ENCODE assay signal across 11 mouse cellular contexts in genomic region chr4:117392391-117392790, GRCm38 (mm10).
DNase-seq lines count a peak whose midpoint lies in the region; ATAC-seq and TF ChIP-seq lines count a peak whose summit lies in the region.
"Had no signal": no experiment of that assay in that cellular context is flagged by ENCODE, and none has a peak within 500 bp of the region (broad histone marks: within the 10 kb centered on the region; RNA-seq: fewer than 3 reads in every experiment).

No protein-coding gene starts in this region.

- H3K9me3 ChIP-seq in heart, embryonic 11.5 days (replicated peaks; ENCODE audit: control insufficient read depth, low read length), result no peaks in the 10 kb centered on the region
- H3K9me3 ChIP-seq in lung, embryonic 16.5 days (ENCODE audit: control insufficient read depth, low read length), result no peaks in the 10 kb centered on the region
- no peaks in the 10 kb centered on the region for H3K9me3 ChIP-seq in limb, embryonic 14.5 days (ENCODE audit: control insufficient read depth, low read length)
- H3K9me3 ChIP-seq in neural tube, embryonic 13.5 days, result no peaks in the 10 kb centered on the region

- peaks cover 17% of the 10 kb centered on the region for H3K4me1 ChIP-seq in heart, embryonic 11.5 days (ENCODE audit: control insufficient read depth, insufficient read depth, low read length)
- peaks cover 12% of the 10 kb centered on the region for H3K4me1 ChIP-seq in lung, embryonic 16.5 days (replicated peaks; ENCODE audit: control insufficient read depth, insufficient read depth, low read length)
- peaks cover 36% of the 10 kb centered on the region for H3K4me1 ChIP-seq in limb, embryonic 14.5 days (ENCODE audit: control insufficient read depth, insufficient read depth, low read length)
- peaks cover 29% of the 10 kb centered on the region for H3K4me1 ChIP-seq in neural tube, embryonic 13.5 days (replicated peaks)
- no peaks in the 10 kb centered on the region for H3K4me1 ChIP-seq in cerebellum, adult 2 months (ENCODE audit: control insufficient read depth, insufficient read depth, low read length)

- H3K36me3 ChIP-seq in heart, embryonic 11.5 days (ENCODE audit: control insufficient read depth, insufficient read depth, low read length), result no peaks in the 10 kb centered on the region
- H3K36me3 ChIP-seq in lung, embryonic 16.5 days (ENCODE audit: control insufficient read depth, insufficient read depth, low read length), result no peaks in the 10 kb centered on the region
- no peaks in the 10 kb centered on the region for H3K36me3 ChIP-seq in limb, embryonic 14.5 days (ENCODE audit: control insufficient read depth, insufficient read depth, low read length)
- no peaks in the 10 kb centered on the region for H3K36me3 ChIP-seq in neural tube, embryonic 13.5 days

- no peak for TF ChIP-seq CTCF in cerebellum, adult 2 months (IDR thresholded peaks at IDR 0.05; ENCODE audit: borderline replicate concordance, insufficient read depth, low read depth, low read length)

- no peak overlapping the region for H3K27ac ChIP-seq in heart, embryonic 11.5 days (ENCODE audit: low read depth, low read length)
- no peak overlapping the region for H3K27ac ChIP-seq in lung, embryonic 16.5 days (ENCODE audit: low read length)
- H3K27ac ChIP-seq in limb, embryonic 14.5 days (replicated peaks; ENCODE audit: low read depth, low read length), result 0 out of 2 replicates have a peak overlapping the region, but pooled peaks have one; percentile 3
- H3K27ac ChIP-seq in neural tube, embryonic 13.5 days (replicated peaks), result no peak overlapping the region
- H3K27ac ChIP-seq in cerebellum, adult 2 months (ENCODE audit: insufficient read depth, low read length), result no peak overlapping the region; the same call in 1 of the 2 replicates

- no peak for ATAC-seq in heart, embryonic 11.5 days (replicated peaks; ENCODE audit: insufficient number of reproducible peaks, low FRiP score, low TSS enrichment)
- no peak for ATAC-seq in lung, embryonic 16.5 days (ENCODE audit: low read depth)
- no peak for ATAC-seq in limb, embryonic 14.5 days (ENCODE audit: low FRiP score, low read depth)
- ATAC-seq in neural tube, embryonic 13.5 days (ENCODE audit: low read depth), result 0 out of 2 replicates have a peak, but pooled peaks have one; percentile 13

- no peak overlapping the region for H3K9ac ChIP-seq in heart, embryonic 11.5 days (ENCODE audit: low read depth, low read length)
- no peak overlapping the region for H3K9ac ChIP-seq in lung, embryonic 16.5 days (ENCODE audit: low read length)
- H3K9ac ChIP-seq in limb, embryonic 14.5 days (ENCODE audit: low read depth, low read length, severe bottlenecking), result no peak overlapping the region
- 0 out of 2 replicates have a peak overlapping the region, but pooled peaks have one; percentile 34 for H3K9ac ChIP-seq in neural tube, embryonic 13.5 days

- whole genome bisulfite sequencing in heart, embryonic 11.5 days (ENCODE audit: insufficient replicate concordance), result 46% methylated on average over 2 of the region's 2 CpGs
- WGBS in lung, embryonic 16.5 days, result 23% methylated on average over 2 of the region's 2 CpGs
- WGBS in limb, embryonic 14.5 days, result 27% methylated on average over 2 of the region's 2 CpGs
- 19% methylated on average over 2 of the region's 2 CpGs for WGBS in neural tube, embryonic 13.5 days
- WGBS in cerebellum, adult 2 months, result 59% methylated on average over 2 of the region's 2 CpGs

- no peak for TF ChIP-seq POLR2A in limb, embryonic 14.5 days (IDR thresholded peaks at IDR 0.05; ENCODE audit: borderline replicate concordance, extremely low read depth, insufficient read depth, insufficient read length)
- TF ChIP-seq POLR2A in cerebellum, adult 2 months (IDR thresholded peaks at IDR 0.05; ENCODE audit: borderline replicate concordance, insufficient read depth, low read length), result no peak

- peak overlapping the region; percentile 64 for H3K4me2 ChIP-seq in heart, embryonic 11.5 days
- peak overlapping the region; percentile 38; the same call in 1 of the 2 replicates for H3K4me2 ChIP-seq in lung, embryonic 16.5 days (ENCODE audit: low read depth, low read length)
- H3K4me2 ChIP-seq in limb, embryonic 14.5 days (replicated peaks; ENCODE audit: low read depth, low read length, severe bottlenecking), result peak overlapping the region; percentile 45
- peak overlapping the region; percentile 30 for H3K4me2 ChIP-seq in neural tube, embryonic 13.5 days

- H3K4me3 ChIP-seq in heart, embryonic 11.5 days (ENCODE audit: low read depth, low read length), result peak overlapping the region; percentile 30; the same call in 1 of the 2 replicates
- H3K4me3 ChIP-seq in lung, embryonic 16.5 days (ENCODE audit: low read length), result no peak overlapping the region
- H3K4me3 ChIP-seq in limb, embryonic 14.5 days (replicated peaks; ENCODE audit: low read length), result no peak overlapping the region
- H3K4me3 ChIP-seq in neural tube, embryonic 13.5 days, result no peak overlapping the region
- no peak overlapping the region for H3K4me3 ChIP-seq in cerebellum, adult 2 months (replicated peaks; ENCODE audit: insufficient read depth, low read depth, low read length)

- 0 out of 2 replicates have a peak, but pooled peaks cover 2% of the 10 kb centered on the region for H3K27me3 ChIP-seq in heart, embryonic 11.5 days (ENCODE audit: control insufficient read depth, insufficient read depth, low read length)
- no peaks in the 10 kb centered on the region for H3K27me3 ChIP-seq in lung, embryonic 16.5 days (ENCODE audit: control insufficient read depth, insufficient read depth, low read depth, low read length)
- H3K27me3 ChIP-seq in limb, embryonic 14.5 days (ENCODE audit: control insufficient read depth, insufficient read depth, low read length), result no peaks in the 10 kb centered on the region
- H3K27me3 ChIP-seq in neural tube, embryonic 13.5 days, result peaks cover 98% of the 10 kb centered on the region
- H3K27me3 ChIP-seq in cerebellum, adult 2 months (ENCODE audit: control insufficient read depth, insufficient read depth, low read length), result no peaks in the 10 kb centered on the region

- DNase-seq in heart, adult 18-20 months, result no peak
- no peak for DNase-seq in lung, postnatal 10 days
- no peak for DNase-seq in limb, embryonic 14.5 days (ENCODE audit: low spot score)
- DNase-seq in embryo, embryonic 10 days (ENCODE audit: low spot score), result no peak
- DNase-seq in cerebellum, adult 2 months, result no peak
- DNase-seq: adrenal gland, postnatal 14 days; cerebellum, adult 9-10 months; gastrocnemius, postnatal 25 days had no signal
